Mouse (Mus musculus): Measurements from ENCODE around the gene Ccr10.
"Not testable (repeated sequence)": the region's sequence is repeated elsewhere in the genome, so short reads cannot be mapped to it uniquely, and the experiment has no call there.

Gene Ccr10

GRCm38 (mm10) chr11:101171721-101172433 lies 3.4 kb downstream of the Ccr10 start:
- peak; percentile 50 for DNase-seq (ENCODE audit: low read depth, low spot score)

- DNase-seq (ENCODE audit: low read depth, low spot score), result peak; percentile 78
Observed at GRCm38 (mm10) chr11:101170811-101171610, 4.2 kb downstream of the Ccr10 start, which contains the start of gene Plekhh3. Gene Plekhh3 (minus strand): TSS chr11:101171351.

GRCm38 (mm10) chr11:101170354-101170810 lies 4.9 kb downstream of the Ccr10 start, which contains the start of gene Cntnap1:
Gene Cntnap1 (plus strand): TSS chr11:101170523.
- no peak for DNase-seq (ENCODE audit: low read depth, low spot score)

GRCm38 (mm10) chr11:101169301-101170107 lies 5.7 kb downstream of the Ccr10 start:
- DNase-seq (ENCODE audit: low read depth, low spot score), result no peak

DNA sequence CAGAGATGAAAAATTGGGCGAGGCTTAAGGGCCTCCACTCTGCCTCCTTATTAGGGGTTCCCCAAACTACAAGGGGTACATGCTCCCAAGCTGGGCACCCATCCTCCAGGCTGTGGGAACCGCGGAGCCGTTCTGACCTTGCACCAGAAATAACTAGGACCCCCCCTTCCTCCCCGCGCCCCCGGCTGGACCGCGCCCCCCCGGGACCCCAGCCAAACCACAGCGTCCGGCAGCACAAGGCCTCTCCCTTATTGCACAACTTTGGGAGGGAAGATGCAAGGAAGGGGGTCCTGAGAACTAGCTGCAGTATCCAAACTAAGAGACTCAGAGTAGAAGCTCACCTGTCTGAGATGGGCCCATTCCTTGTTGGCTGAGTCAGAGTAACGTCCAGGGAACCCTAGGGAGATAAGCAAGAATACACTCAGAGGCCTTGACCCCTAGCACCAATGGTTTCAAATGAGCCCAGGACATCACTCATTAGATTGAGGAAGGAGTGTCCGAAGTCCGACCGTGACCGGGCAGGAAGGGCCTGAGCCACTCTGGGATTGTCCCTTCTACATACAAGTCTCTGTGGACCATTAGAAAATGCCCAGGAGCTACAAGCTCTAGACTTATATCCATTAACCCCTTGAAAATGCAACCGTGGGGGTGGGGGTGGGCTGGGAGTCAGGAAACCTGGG lies 6.8 kb downstream of the Ccr10 start:
- no peak for DNase-seq (ENCODE audit: low read depth, low spot score)

DNA sequence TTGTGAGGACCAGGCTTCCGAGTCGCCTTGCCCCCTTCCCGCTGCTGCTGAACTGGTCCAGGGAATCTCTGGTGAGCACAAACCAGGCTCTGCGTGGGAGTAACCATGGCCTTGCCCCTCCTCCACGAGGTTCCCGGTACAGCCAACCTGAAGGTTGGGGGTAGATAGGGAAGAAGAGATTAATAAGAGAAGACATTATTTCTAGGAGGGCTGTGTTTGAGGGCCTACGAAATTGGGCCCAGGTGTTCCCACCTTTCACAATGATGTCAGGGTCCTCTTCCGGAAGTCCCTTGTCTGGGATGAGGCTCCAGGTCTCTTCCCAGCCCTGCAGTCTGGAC lies 7.3 kb downstream of the Ccr10 start:
- no peak for DNase-seq (ENCODE audit: low read depth, low spot score)

GRCm38 (mm10) chr11:101167211-101167962 lies 7.9 kb downstream of the Ccr10 start:
- DNase-seq (ENCODE audit: low read depth, low spot score), result no peak

- DNase-seq (ENCODE audit: low read depth, low spot score), result no peak
Observed at GRCm38 (mm10) chr11:101166357-101166756, 8.9 kb downstream of the Ccr10 start.

DNA sequence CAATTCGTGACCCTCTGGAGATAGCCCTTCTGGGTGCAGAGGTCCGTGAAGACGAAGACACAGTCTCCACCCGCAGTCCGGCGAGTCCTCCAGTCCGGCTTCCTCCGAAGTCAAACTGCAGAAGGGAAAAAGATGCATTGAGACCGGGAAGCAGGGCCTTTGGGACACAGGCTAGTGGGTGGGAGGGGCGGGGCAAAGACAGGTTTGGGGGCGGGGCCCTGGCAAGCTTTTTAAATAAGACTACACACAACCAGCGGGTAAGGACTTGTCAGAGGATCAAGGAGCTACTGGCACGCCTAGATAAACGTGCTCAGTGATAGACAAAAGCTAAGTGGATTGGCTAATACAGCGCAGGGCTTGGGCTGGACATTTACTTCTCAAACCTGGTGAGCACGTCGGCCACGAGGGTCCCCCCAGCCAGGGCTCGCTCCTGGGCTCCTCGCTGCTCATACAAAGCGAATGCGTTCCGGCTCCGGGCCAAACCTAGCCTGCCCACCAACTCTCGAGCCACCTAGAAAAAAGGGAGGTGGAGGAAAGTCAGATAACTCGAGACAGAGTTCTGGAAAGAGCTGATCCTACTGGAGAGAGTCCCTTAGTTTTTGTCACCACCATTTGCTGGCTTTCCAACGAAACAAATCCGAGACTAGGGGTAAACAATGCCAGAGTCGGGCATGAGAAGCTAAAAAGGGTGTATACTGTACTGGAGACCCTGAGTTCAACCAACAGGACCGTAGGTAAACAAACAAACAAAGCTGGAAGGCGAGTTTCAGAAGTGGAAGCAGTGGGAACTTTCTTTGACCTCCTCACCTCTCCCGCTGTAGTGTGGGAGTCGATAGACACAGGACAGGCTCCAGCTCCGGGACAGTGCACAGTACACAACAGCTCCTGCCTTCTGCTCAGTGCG lies 10.3 kb downstream of the Ccr10 start:
- peak; percentile 40 for DNase-seq (ENCODE audit: low read depth, low spot score)

DNA sequence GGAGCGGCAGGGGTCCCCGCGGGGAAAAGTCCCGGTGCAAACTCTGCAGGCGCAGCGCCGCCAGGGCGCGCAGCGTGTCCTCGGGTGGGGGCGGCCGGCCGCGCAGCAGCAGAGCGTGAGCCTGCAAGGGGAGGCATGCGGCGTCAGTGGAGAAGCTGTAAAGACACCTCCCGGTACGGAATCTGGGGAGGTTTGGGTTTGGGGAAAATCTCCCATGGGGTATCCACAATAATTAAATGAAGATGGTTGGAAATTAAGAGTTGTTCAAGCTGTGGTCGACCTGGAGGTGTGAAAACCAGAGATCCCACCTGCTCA lies 10.9 kb downstream of the Ccr10 start:
- DNase-seq (ENCODE audit: low read depth, low spot score), result peak; percentile 46

GRCm38 (mm10) chr11:101163476-101164350 lies 11.5 kb downstream of the Ccr10 start:
- DNase-seq (ENCODE audit: low read depth, low spot score), result no peak

- no peak for DNase-seq (ENCODE audit: low read depth, low spot score)
Observed at GRCm38 (mm10) chr11:101162772-101163171, 12.5 kb downstream of the Ccr10 start.

DNA sequence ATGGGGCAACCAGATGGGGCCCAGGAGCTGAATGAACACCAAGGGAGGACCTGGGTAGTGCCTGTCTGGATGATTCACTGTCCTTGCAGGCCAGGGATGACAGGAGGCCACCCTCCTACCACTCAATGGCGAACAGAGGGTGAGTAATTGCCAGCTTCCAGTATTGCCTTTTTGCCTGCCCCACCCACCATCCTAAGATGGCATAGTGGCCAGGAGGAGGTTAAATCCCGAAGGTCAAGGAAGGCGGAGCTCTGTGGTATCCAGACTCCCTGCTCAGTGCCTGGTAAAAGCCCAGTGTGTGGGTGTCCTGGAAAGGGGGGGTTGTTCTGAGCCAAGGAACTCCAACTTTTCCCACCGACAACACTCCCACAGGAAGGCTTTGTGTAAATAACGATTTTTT lies 12.9 kb downstream of the Ccr10 start:
- DNase-seq (ENCODE audit: low read depth, low spot score), result no peak

DNA sequence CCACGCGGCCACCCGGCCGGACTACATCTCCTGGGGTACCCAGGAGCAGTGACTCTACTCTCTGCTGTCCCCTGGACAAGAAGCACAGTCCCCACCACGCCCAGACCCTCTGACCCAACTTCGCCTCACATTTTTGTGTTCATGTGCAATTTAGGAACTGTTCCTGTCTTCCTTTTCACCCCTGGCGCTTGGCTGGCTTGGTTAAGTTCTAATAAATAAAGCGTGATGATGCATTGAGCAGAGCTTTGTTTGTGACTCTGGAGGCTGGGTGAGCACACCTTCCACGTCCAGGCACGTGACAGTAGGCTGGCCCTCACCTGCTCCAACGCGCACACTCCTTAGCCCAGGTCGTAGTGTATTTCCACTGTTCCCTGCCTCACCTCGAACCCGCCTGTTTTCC lies 13.7 kb downstream of the Ccr10 start:
- no peak for DNase-seq (ENCODE audit: low read depth, low spot score)

DNA sequence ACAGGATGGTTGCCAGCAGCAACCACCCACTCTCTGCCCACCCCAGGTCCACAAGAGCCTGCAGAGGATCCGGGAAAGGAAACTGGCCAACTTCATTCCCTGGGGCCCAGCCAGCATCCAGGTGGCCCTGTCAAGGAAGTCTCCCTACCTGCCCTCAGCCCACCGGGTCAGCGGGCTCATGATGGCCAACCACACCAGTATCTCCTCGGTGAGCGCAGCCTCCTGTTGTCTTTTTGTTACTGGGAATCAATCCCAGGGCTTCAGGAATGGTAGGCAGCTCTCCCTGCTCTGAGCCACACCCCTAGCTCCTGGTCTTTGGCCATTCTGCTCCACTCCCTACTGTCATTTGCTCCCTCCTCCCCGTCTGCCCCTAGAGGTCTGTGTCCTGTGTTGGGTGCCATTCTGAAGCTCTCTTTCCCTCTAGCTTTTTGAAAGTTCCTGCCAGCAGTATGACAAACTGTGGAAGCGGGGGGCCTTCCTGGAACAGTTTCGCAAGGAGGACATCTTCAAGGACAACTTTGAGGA lies 14.2 kb downstream of the Ccr10 start:
- not testable (repeated sequence) for DNase-seq (ENCODE audit: low read depth, low spot score)

DNA sequence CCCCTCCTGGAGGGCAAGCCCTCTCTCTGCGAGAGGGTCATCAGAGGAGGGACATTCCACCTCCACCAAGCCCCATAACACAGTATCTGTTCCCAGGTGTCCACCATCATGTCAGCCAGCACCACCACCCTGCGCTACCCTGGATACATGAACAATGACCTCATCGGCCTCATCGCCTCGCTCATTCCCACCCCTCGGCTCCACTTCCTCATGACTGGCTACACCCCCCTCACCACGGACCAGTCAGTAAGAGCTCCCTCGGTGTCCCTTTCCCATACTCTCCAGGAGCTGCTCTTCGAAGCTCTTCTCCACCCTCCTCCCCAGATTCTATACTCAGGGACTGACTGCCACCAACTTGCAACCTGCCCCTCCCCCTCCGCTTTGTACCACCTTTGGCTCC lies 15.1 kb downstream of the Ccr10 start:
- DNase-seq (ENCODE audit: low read depth, low spot score), result not testable (repeated sequence)

- peak; percentile 72 for DNase-seq (ENCODE audit: low read depth, low spot score)
Observed at GRCm38 (mm10) chr11:101155728-101156371, 19.4 kb downstream of the Ccr10 start, which contains the start of gene Tubg2. Gene Tubg2 (plus strand): TSS chr11:101155907.

DNA sequence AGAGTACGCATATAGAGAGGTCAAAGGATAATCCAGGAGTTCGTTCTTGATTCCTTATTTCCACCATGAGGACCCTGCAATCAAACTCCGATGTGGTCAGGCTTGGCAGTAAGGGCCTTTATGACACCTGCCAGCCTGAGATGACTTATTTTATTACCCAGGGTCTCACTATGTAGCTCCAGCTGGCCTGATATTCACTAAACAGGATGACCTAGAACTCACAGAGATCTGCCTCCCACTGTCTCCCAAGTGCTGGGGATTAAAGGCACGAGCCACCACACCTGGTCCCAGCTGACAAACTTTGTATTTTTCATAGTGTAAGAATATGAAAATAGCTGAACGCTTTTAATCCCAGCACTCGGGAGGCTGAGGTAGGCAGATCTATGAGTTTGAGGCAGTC lies 20.1 kb downstream of the Ccr10 start:
- no peak for DNase-seq (ENCODE audit: low read depth, low spot score)
